Mouse (Mus musculus): Measurements from ENCODE around the gene Prox1. TPM values are rescaled to one million over a fixed set of nuclear protein-coding genes. Genes with fewer than 3 reads are reported as not detected.
A peak's percentile ranks its signal among the peaks of the same experiment; 100 is the strongest.

Prox1 gene
- polyA plus RNA-seq, 1 experiment from 2014 or later, result 2.8 TPM

GRCm38 (mm10) chr1:190189125-190189524 is 18.6 kb upstream of the Prox1 start:
- no peak overlapping the region for H3K27ac ChIP-seq
- H3K4me3 ChIP-seq (replicated peaks), result no peak overlapping the region
- H3K36me3 ChIP-seq, result no peaks in the 10 kb centered on the region
- H3K4me2 ChIP-seq (replicated peaks), result no peak overlapping the region
- H3K9me3 ChIP-seq, result no peaks in the 10 kb centered on the region
- no peaks in the 10 kb centered on the region for H3K27me3 ChIP-seq (replicated peaks)
- WGBS, result 71% methylated on average over 2 of the region's 2 CpGs
- peaks cover 3% of the 10 kb centered on the region; the same call in 1 of the 2 replicates for H3K4me1 ChIP-seq (replicated peaks)
- no peak for ATAC-seq
- no peak overlapping the region for H3K9ac ChIP-seq

- no peaks in the 10 kb centered on the region for H3K9me3 ChIP-seq
- H3K27ac ChIP-seq, result no peak overlapping the region
- H3K4me2 ChIP-seq (replicated peaks), result no peak overlapping the region
- H3K4me3 ChIP-seq (replicated peaks), result no peak overlapping the region
- no peak for ATAC-seq
- H3K9ac ChIP-seq, result no peak overlapping the region
- peaks cover 3% of the 10 kb centered on the region; the same call in 1 of the 2 replicates for H3K4me1 ChIP-seq (replicated peaks)
- H3K36me3 ChIP-seq, result no peaks in the 10 kb centered on the region
- H3K27me3 ChIP-seq (replicated peaks), result no peaks in the 10 kb centered on the region
- WGBS, result 84% methylated on average over 4 of the region's 4 CpGs
Measured at GRCm38 (mm10) chr1:190186336-190186735, 15.8 kb upstream of the Prox1 start.

GRCm38 (mm10) chr1:190185284-190185683 is 14.8 kb upstream of the Prox1 start:
- H3K36me3 ChIP-seq, result no peaks in the 10 kb centered on the region
- H3K27ac ChIP-seq, result no peak overlapping the region
- ATAC-seq, result no peak
- no peak overlapping the region for H3K4me2 ChIP-seq (replicated peaks)
- 64% methylated on average over 10 of the region's 10 CpGs for WGBS
- no peak overlapping the region for H3K9ac ChIP-seq
- no peak overlapping the region for H3K4me3 ChIP-seq (replicated peaks)
- no peaks in the 10 kb centered on the region for H3K27me3 ChIP-seq (replicated peaks)
- no peaks in the 10 kb centered on the region for H3K4me1 ChIP-seq (replicated peaks)
- no peaks in the 10 kb centered on the region for H3K9me3 ChIP-seq

- H3K9me3 ChIP-seq, result no peaks in the 10 kb centered on the region
- no peak overlapping the region for H3K9ac ChIP-seq
- no peaks in the 10 kb centered on the region for H3K36me3 ChIP-seq
- WGBS, result 94% methylated on average over 4 of the region's 4 CpGs
- H3K27ac ChIP-seq, result no peak overlapping the region
- no peaks in the 10 kb centered on the region for H3K27me3 ChIP-seq (replicated peaks)
- ATAC-seq, result no peak
- H3K4me1 ChIP-seq (replicated peaks), result no peaks in the 10 kb centered on the region
- H3K4me2 ChIP-seq (replicated peaks), result no peak overlapping the region
- H3K4me3 ChIP-seq (replicated peaks), result no peak overlapping the region
Measured at GRCm38 (mm10) chr1:190183574-190183973, 13.1 kb upstream of the Prox1 start.

GRCm38 (mm10) chr1:190181765-190182164 is 11.3 kb upstream of the Prox1 start:
- 73% methylated on average over 7 of the region's 7 CpGs for WGBS
- Histone ChIP-seq H3K27ac (no peak overlapping the region), H3K36me3 (no peaks in the 10 kb centered on the region), H3K9me3 (no peaks in the 10 kb centered on the region), H3K9ac (no peak overlapping the region), H3K4me3 (replicated peaks) (no peak overlapping the region), H3K4me1 (replicated peaks) (no peaks in the 10 kb centered on the region), H3K4me2 (replicated peaks) (no peak overlapping the region), H3K27me3 (replicated peaks) (no peaks in the 10 kb centered on the region; the same call in 1 of the 2 replicates)
- ATAC-seq, result no peak

- WGBS, result 44% methylated on average over 6 of the region's 6 CpGs
- Histone ChIP-seq H3K4me1 (replicated peaks) (no peaks in the 10 kb centered on the region), H3K9ac (no peak overlapping the region), H3K9me3 (no peaks in the 10 kb centered on the region), H3K27me3 (replicated peaks) (no peaks in the 10 kb centered on the region; the same call in 1 of the 2 replicates), H3K27ac (no peak overlapping the region), H3K4me2 (replicated peaks) (no peak overlapping the region), H3K36me3 (no peaks in the 10 kb centered on the region), H3K4me3 (replicated peaks) (no peak overlapping the region)
- ATAC-seq, result no peak
Measured at GRCm38 (mm10) chr1:190180861-190181260, 10.3 kb upstream of the Prox1 start.

GRCm38 (mm10) chr1:190176961-190177360 is 6.4 kb upstream of the Prox1 start:
- ATAC-seq, result no peak
- Histone ChIP-seq H3K4me2 (replicated peaks) (no peak overlapping the region), H3K36me3 (no peaks in the 10 kb centered on the region), H3K27ac (no peak overlapping the region), H3K9me3 (no peaks in the 10 kb centered on the region), H3K9ac (no peak overlapping the region), H3K27me3 (replicated peaks) (peaks cover 26% of the 10 kb centered on the region), H3K4me3 (replicated peaks) (no peak overlapping the region), H3K4me1 (replicated peaks) (peaks cover 21% of the 10 kb centered on the region)
- WGBS, result 24% methylated on average over 3 of the region's 3 CpGs

GRCm38 (mm10) chr1:190174671-190175661 is 4.5 kb upstream of the Prox1 start:
- H3K27me3 ChIP-seq (replicated peaks), result peaks cover 37% of the 10 kb centered on the region

GRCm38 (mm10) chr1:190174231-190174630 is 3.7 kb upstream of the Prox1 start:
- H3K27me3 ChIP-seq (replicated peaks), result peaks cover 37% of the 10 kb centered on the region
- no peaks in the 10 kb centered on the region for H3K9me3 ChIP-seq
- 3% methylated on average over 13 of the region's 13 CpGs for WGBS
- peak overlapping the region; percentile 38; the same call in 1 of the 2 replicates for H3K4me3 ChIP-seq (replicated peaks)
- ATAC-seq, result no peak
- peak overlapping the region; percentile 76 for H3K4me2 ChIP-seq (replicated peaks)
- H3K4me1 ChIP-seq (replicated peaks), result peaks cover 28% of the 10 kb centered on the region
- H3K36me3 ChIP-seq, result no peaks in the 10 kb centered on the region
- no peak overlapping the region for H3K9ac ChIP-seq
- no peak overlapping the region for H3K27ac ChIP-seq

More at GRCm38 (mm10) chr1:190174671-190175661, 4.5 kb upstream of the Prox1 start:
- H3K36me3 ChIP-seq, result no peaks in the 10 kb centered on the region
- H3K9ac ChIP-seq, result peak overlapping the region; percentile 30
- H3K4me1 ChIP-seq (replicated peaks), result peaks cover 21% of the 10 kb centered on the region
- WGBS, result 2% methylated on average over 65 of the region's 65 CpGs
- H3K27ac ChIP-seq, result no peak overlapping the region
- ATAC-seq, result 0 out of 2 replicates have a peak, but pooled peaks have one; percentile 15
- H3K4me3 ChIP-seq (replicated peaks), result peak overlapping the region; percentile 38
- H3K9me3 ChIP-seq, result no peaks in the 10 kb centered on the region
- peak overlapping the region; percentile 76 for H3K4me2 ChIP-seq (replicated peaks)

GRCm38 (mm10) chr1:190173596-190173995 is 3.1 kb upstream of the Prox1 start:
- Histone ChIP-seq H3K4me1 (replicated peaks) (peaks cover 34% of the 10 kb centered on the region), H3K4me3 (replicated peaks) (no peak overlapping the region), H3K27me3 (replicated peaks) (peaks cover 37% of the 10 kb centered on the region), H3K9me3 (no peaks in the 10 kb centered on the region), H3K4me2 (replicated peaks) (peak overlapping the region; percentile 56; the same call in 1 of the 2 replicates), H3K36me3 (no peaks in the 10 kb centered on the region), H3K27ac (no peak overlapping the region), H3K9ac (no peak overlapping the region)
- 2% methylated on average over 15 of the region's 16 CpGs for WGBS
- ATAC-seq, result no peak

- no peaks in the 10 kb centered on the region for H3K36me3 ChIP-seq
- H3K4me2 ChIP-seq (replicated peaks), result peak overlapping the region; percentile 56
- H3K27ac ChIP-seq, result no peak overlapping the region
- 2% methylated on average over 24 of the region's 24 CpGs for WGBS
- peaks cover 37% of the 10 kb centered on the region for H3K27me3 ChIP-seq (replicated peaks)
- no peaks in the 10 kb centered on the region for H3K9me3 ChIP-seq
- peaks cover 36% of the 10 kb centered on the region for H3K4me1 ChIP-seq (replicated peaks)
- H3K4me3 ChIP-seq (replicated peaks), result peak overlapping the region; percentile 23
- no peak for ATAC-seq
- H3K9ac ChIP-seq, result no peak overlapping the region
Measured at GRCm38 (mm10) chr1:190172979-190173461, 2.5 kb upstream of the Prox1 start.

GRCm38 (mm10) chr1:190172311-190172978 is 1.9 kb upstream of the Prox1 start:
- Histone ChIP-seq H3K9ac (no peak overlapping the region), H3K36me3 (no peaks in the 10 kb centered on the region), H3K4me2 (replicated peaks) (peak overlapping the region; percentile 56), H3K27ac (no peak overlapping the region), H3K4me3 (replicated peaks) (peak overlapping the region; percentile 23), H3K4me1 (replicated peaks) (peaks cover 36% of the 10 kb centered on the region), H3K27me3 (replicated peaks) (peaks cover 40% of the 10 kb centered on the region), H3K9me3 (no peaks in the 10 kb centered on the region)
- 3% methylated on average over 32 of the region's 32 CpGs for WGBS
- ATAC-seq, result no peak

All from intestine, embryonic 15.5 days (tissue).